Mouse (Mus musculus): ENCODE measurements around the gene Lpar3.
A peak's percentile ranks its signal among the peaks of the same experiment; 100 is the strongest.

The Lpar3 gene

GRCm38 (mm10) chr3:146316293-146316692 lies 95.5 kb downstream of the Lpar3 start:
- DNase-seq: no peak

DNA sequence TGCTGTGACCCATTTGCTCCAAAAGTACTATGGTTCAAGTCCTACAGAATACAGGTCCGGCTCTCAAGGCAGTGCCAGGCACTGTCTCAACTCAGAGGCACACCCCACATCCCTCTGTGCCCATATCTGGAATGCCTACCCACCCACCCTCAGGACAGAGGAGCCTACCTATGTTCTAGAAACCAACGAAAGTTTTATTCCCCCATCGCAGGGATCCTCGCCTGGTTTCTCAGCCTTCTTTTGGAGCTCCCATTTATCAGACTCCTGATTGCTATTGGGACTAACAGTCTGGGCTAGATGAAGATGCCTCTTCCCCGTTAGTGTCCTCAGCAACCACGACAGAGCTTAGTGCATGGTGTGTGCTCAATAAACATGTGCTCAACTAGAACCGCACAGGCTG lies 96.6 kb downstream of the Lpar3 start:
- no peak for DNase-seq

DNA sequence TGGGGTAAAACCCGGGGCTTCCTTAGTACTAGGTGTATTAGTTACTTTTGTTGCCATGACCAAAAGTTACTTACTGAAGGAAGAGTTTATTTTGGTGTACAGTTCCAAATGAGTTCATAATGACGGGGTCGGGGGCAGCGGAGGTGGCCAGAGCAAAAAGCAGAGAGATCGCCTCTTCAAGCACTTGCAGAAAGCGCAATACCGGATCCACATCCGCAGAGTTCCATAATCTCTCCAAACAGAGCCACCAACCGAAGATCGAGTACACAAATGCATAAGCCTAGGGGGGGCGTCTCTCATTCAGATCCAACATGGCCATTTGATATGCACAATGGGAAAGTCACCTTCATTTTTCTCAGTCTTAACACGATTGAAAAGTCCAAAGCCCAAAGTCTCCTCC lies 97.1 kb downstream of the Lpar3 start:
- no peak for DNase-seq

- DNase-seq: no peak
Measured at GRCm38 (mm10) chr3:146318520-146318938, 97.8 kb downstream of the Lpar3 start.

DNA sequence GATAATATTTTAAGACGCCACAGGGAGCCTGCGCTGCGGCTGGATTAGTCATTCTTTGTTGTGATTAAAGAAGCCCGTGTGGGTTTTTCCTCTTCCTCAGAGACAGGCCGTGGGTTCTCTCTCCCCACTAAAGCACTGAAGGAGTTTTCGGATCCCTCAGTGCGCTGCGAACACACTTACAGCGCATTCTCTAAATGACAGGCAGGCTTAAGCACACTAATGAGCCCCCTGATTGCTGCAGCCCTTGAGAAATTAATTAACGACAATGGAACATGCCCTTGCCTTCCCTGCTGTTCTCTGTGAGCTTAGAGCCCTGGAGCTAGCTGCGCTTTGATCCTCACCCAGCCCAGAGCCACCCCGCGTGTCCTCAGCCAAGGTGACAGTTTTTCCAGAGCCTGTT lies 98.2 kb downstream of the Lpar3 start:
- no peak for DNase-seq

GRCm38 (mm10) chr3:146319503-146319902 lies 98.7 kb downstream of the Lpar3 start:
- DNase-seq: no peak

DNA sequence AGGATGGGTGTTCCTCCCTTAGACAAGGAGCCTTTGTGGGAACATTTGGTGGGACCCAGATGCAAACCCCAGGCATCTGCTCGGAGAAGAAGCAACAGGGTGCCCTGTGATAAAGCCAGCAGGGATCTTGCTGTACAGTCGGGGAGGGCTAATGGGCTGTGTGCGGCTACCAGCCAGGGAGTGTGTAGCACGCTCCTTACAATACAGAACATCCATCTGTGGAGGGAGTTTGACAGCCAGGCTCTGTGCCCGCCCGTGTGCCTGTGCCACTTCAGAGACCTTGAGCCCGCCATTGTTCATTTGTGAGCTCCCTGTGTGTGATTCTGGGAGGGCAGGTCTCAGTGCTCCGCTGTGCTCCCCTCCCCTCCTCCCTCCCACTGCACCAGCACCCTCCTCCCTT lies 104.2 kb downstream of the Lpar3 start:
- no peak for DNase-seq

- DNase-seq: no peak
Measured at GRCm38 (mm10) chr3:146326743-146327536, 106.2 kb downstream of the Lpar3 start.

DNA sequence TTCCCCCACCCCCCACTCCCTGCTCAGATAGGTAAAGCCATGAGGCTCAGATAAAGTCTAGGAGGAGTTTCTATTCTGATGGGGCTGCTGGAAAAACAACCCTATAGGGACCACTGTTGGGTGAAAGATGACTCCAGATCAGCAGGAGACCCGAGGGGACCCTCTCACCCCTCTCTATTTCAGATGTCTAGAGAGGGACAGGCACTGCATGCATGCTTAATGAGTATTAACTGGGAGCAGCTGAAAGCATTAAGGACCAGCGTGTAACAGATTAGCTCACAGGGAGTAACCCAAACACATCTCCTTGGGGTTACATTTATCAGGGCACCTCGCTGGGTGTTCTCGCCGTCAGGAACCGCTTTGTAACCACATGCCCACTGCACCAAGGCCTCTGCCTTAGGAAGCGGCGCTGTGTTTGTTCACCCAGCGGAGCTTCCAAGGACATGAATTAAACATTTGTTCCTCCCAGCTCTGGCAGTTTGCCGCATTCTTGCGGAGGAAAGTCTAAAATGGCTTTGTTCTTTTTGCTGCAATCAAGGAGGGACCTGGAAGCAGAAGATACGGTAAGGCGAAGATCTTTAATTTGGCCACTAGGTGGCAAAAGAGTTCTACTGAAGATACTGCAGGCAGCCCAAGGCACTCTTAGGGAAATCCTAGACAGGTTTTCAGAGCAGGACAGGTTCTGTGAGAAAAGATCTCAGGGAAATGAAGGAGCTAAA lies 106.9 kb downstream of the Lpar3 start:
- peak; percentile 77 for DNase-seq

DNA sequence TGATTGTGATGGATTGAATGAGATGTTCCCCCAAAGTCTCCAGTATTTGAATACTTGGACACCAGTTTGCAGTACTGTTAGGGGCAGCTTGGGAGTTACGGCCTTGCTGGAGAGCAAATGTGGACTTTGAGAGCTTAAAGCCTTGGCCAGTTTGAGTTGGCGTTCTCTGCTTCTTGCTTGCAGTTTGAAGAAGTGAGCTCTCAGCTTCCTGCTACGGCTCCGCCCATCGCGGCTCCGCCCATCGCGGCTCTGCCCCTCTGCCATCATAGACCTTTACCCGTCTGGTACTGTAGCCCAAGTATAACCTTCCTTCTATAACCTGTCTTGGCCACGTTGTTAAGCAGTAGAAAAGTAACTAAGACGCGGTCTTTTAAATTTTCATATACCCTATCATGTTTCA lies 108.0 kb downstream of the Lpar3 start:
- DNase-seq: peak; percentile 50

DNA sequence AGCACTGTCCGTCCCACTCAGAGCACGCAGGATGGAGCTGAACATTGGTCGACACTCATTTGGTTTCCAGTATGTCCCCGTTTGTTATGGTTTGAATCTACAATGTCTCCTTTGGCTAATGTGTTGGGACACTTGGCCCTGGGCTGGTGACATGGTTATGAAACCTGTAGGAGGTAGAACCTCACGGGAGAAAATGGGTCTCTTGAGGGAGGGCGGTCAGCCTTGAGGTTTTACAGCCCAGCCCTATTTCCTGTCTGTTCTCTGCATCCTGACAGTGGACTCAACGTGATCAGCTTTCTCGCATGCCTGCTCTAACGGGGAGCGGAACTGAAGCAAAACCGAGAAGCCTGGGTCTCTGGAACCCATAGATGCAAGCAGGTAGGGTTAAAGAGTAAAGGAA lies 111.1 kb downstream of the Lpar3 start:
- DNase-seq: no peak

- DNase-seq: no peak
Measured at GRCm38 (mm10) chr3:146333270-146333669, 112.5 kb downstream of the Lpar3 start.

- DNase-seq: no peak
Measured at GRCm38 (mm10) chr3:146334070-146334469, 113.3 kb downstream of the Lpar3 start.

Measured in kidney, postnatal 10 days (tissue).